Mouse (Mus musculus) duodenum, adult 2 months (tissue): ENCODE measurements around the gene 5031439G07Rik. TPM values are rescaled to one million over a fixed set of nuclear protein-coding genes. Genes with fewer than 3 reads are reported as not detected.

Experiments
- polyA plus RNA-seq: library from polyadenylated mRNA; depleted of rRNA; stranded (reverse); fragments of >200 nt; gene quantifications from 2 replicates; pipeline ENCODE4 v1.2.3, GENCODE M21; 2012; ENCODE audit warnings: low replicate concordance; rRNA removed

5031439G07Rik gene
- 8.8 and 12.1 TPM in 2 replicates for polyA plus RNA-seq

DNA sequence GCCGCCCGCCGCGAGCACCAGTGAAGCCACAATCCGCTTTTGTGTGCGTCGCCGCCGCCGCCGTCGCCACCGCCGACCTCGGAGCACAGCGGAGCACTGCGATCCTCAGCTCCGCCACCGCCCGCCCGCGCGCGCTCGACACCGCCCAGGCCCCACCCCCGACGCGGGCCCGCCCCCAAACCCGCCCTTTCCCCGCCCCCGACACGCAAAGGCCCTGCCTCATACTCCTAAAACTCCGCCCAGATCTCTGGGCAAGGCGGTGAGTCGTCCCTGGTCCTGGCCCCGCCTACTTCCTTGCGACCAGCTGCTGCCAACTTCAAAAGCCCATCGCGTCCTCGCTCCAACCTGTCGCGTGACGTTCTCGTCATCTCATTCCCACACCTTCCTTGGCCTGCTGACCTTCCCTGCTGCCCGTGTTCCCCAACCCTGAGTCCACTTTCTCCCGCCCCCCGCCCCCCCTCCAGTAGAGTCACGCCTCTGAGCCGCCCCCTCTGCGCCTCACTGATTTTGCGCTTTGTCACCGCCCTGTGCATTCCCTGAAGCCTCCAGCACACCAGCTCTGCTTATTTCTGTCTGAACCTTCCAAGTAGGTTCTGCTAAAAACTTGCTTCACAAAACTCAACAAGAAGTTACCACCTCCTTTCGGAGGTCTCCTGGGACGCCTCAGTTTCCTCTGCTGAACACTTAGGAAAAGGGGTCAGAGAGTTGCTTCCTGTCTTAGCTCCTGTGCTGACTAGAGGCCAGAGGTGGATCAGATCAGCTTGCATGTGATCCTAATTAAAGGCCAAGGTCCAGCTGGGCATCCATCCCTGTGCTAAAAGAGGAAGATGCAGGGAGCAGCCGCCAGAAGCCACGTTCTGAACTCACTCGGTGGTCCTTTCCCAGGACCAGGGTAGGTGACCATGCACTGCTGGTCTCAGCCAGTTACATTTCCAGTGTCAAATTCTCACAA lies at the start of gene 5031439G07Rik:
Gene 5031439G07Rik (minus strand): TSS at position 678 of the 952 bp plus-strand sequence.

DNA sequence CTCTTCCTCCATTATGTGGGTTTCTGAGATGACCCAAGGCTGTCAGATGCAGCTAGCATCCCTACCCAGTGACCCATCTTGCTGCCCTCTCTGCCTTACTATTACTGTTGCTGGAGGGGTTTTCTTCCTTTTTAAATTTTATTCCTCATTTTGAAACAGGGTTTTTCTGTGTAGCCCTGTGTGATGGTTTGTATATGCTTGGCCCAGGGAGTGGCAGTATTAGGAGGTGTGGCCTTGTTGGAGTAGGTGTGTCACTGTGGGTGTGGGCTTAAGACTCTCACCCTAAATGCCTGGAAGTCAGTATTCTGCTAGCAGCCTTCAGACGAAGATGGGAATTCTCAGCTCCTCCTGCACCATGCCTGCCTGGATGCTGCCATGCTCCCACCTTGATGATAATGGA lies 40.3 kb upstream of the 5031439G07Rik start, which contains the start of gene Fam118a:
Gene Fam118a (plus strand): TSS at position 301 of the 400 bp plus-strand sequence.

DNA sequence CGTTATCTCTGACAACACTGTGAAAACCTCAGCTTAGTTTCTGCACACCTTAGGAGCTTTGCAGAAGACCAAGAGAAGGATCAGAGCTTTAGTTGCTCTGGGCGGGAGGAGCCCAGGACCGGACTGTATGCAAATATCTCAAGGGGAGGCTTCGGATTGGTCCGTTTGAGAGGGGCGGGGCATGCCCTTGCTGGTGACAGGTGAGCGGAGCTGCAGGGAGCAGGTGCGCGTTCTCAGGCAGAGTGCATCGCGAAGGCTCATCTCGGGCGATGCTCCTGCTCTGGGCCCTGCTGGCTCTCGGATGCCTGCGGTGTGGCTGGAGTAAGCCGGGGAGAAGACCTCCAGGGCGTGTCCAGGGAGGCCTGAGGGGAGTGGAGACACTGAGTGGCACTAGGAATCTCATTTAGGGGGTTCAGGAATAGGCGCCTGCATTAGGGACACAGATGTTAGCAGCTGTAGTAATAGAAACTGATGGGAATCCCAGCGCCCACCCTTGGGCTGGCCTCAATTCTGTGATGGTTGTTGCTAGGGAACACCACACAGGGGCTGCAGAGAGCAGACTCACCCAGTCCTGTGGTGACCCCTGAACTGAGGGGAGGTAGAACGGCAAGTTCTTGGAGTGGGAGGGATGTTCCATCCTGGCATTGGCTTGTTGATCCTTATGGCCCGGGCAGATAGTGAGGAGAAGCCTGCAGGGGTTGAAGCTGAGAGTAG lies 28.8 kb upstream of the 5031439G07Rik start, which contains the start of gene Upk3a:
Gene Upk3a (plus strand): TSS at position 191 of the 714 bp plus-strand sequence.

GRCm38 (mm10) chr15:84922884-84923507 lies 65.4 kb downstream of the 5031439G07Rik start, which contains the start of gene Nup50:
Gene Nup50 (plus strand): TSS chr15:84923411.

GRCm38 (mm10) chr15:84919938-84920337 lies 68.4 kb downstream of the 5031439G07Rik start, which contains the start of gene Gm29666:
Gene Gm29666 (minus strand): TSS chr15:84920038.

Other genes starting within 250 kb of the 5031439G07Rik start
- 3.1 and 6.2 TPM in 2 replicates for gene Phf21b, start 132.5 kb downstream of the 5031439G07Rik start, polyA plus RNA-seq
- 0.09 and 0.19 TPM in 2 replicates for gene Gm29666, start 68.5 kb downstream of the 5031439G07Rik start, polyA plus RNA-seq
- gene Nup50, start 65.1 kb downstream of the 5031439G07Rik start, polyA plus RNA-seq: 5.5 and 6.5 TPM in 2 replicates
- gene Upk3a, start 28.6 kb upstream of the 5031439G07Rik start, polyA plus RNA-seq: 0.74 and 4.1 TPM in 2 replicates
- 1.4 and 8.6 TPM in 2 replicates for gene Fam118a, start 40.4 kb upstream of the 5031439G07Rik start, polyA plus RNA-seq
- not detected in 2 replicates for gene Smc1b, start 143.4 kb upstream of the 5031439G07Rik start, polyA plus RNA-seq
- not detected in 2 replicates for gene Ribc2, start 143.5 kb upstream of the 5031439G07Rik start, polyA plus RNA-seq
- 194 and 530 TPM in 2 replicates for gene Fbln1, start 217.4 kb upstream of the 5031439G07Rik start, polyA plus RNA-seq